Mouse (Mus musculus) G1E (cell line): Measurements from ENCODE around the gene Gng13.

Source experiments
- CTCF ChIP-seq: IDR thresholded peaks from 2 replicates; pipeline ENCODE4 v1.5.1; 2012; ENCODE audit warnings: low read depth, low read length, inconsistent platforms, mixed read lengths
- GATA1 ChIP-seq: IDR thresholded peaks from 2 replicates; pipeline ENCODE4 v1.6.1; 2012; ENCODE audit warnings: borderline replicate concordance, low read length, inconsistent platforms, mixed read lengths
- GATA2 ChIP-seq: IDR thresholded peaks from 2 replicates; pipeline ENCODE4 v1.6.1; 2012; ENCODE audit warnings: low read depth, low read length, inconsistent platforms, borderline replicate concordance
- TAL1 ChIP-seq: conservative IDR thresholded peaks from 2 replicates; pipeline ENCODE4 v1.6.1; 2012; ENCODE audit warnings: low read depth, low read length, inconsistent platforms, mixed read lengths

GRCm38 (mm10) chr17:25743831-25744230 lies 26.9 kb downstream of the Gng13 start:
- TF ChIP-seq CTCF (no peak), GATA1 (no peak), GATA2 (no peak), TAL1 (no peak)
